18 mouse cellular contexts compared by ENCODE assay signal in the genomic region with DNA sequence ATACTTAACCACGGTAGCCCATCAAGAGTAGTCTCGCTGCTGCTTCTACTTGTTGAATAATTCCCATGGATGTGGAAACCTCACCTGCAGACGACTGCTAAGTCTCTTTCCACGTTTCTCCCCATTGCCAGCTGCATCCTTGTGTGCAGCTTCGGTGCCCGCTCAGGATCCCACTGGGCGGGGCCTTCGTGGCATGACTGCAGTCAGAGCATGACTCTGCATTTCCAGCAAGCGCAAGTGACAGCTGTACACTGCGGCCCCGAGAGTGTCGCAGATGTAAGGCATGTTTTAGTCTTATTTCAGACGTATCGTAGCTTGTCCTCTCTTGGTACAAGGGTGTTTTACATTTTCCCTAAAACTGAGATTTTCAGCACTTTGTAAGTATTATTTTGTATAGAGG.
DNase-seq lines count a peak whose midpoint lies in the region; ATAC-seq and TF ChIP-seq lines count a peak whose summit lies in the region.
"Had no signal": no experiment of that assay in that cellular context is flagged by ENCODE, and none has a peak within 500 bp of the region (broad histone marks: within the 10 kb centered on the region; RNA-seq: fewer than 3 reads in every experiment).

No protein-coding gene starts in this region.

- peak; percentile 19 to 28 for DNase-seq in cerebellum, postnatal 10 days
- DNase-seq in cerebellum, adult 11-12 months, result no peak
- peak; percentile 8 for DNase-seq in midbrain, postnatal 0 days (ENCODE audit: low spot score)
- no peak for DNase-seq in midbrain, embryonic 10.5 days (ENCODE audit: low spot score)
- DNase-seq in gastrocnemius, adult 18-20 months (ENCODE audit: low spot score), result peak; percentile 66
- DNase-seq in testis, postnatal 14 days (ENCODE audit: low spot score), result no peak
- DNase-seq in embryo, embryonic 11 days, result no peak
- DNase-seq: adrenal gland, postnatal 36 days; heart, postnatal 4 days; kidney, postnatal 14 days; layer of hippocampus, postnatal 36 days; lung, embryonic 14.5 days had no signal

- no peak overlapping the region for H3K4me3 ChIP-seq in midbrain, postnatal 0 days (ENCODE audit: low read depth, low read length)
- no peak overlapping the region for H3K4me3 ChIP-seq in midbrain, embryonic 10.5 days
- H3K4me3 ChIP-seq: heart, embryonic 10.5 days; limb, embryonic 13.5 days; megakaryocyte, embryonic 14.5 days had no signal

- ATAC-seq in midbrain, postnatal 0 days (ENCODE audit: low FRiP score), result no peak
- peak; percentile 98 for ATAC-seq in megakaryocyte progenitor cell, adult 5-6 weeks (replicated peaks; ENCODE audit: poor library complexity)
- ATAC-seq: forebrain, embryonic 16.5 days; inflammation-experienced regulatory T-cells, adult 6 months had no signal

- no peaks in the 10 kb centered on the region for H3K9me3 ChIP-seq in midbrain, postnatal 0 days (ENCODE audit: low read length)
- H3K9me3 ChIP-seq in midbrain, embryonic 10.5 days (replicated peaks), result no peaks in the 10 kb centered on the region
- H3K9me3 ChIP-seq: heart, embryonic 10.5 days; limb, embryonic 13.5 days had no signal

- no peak for TF ChIP-seq CTCF in midbrain, postnatal 0 days (IDR thresholded peaks at IDR 0.05)

- H3K36me3 ChIP-seq in midbrain, postnatal 0 days (ENCODE audit: insufficient read depth, low read length), result no peaks in the 10 kb centered on the region
- H3K36me3 ChIP-seq in midbrain, embryonic 10.5 days, result no peaks in the 10 kb centered on the region
- H3K36me3 ChIP-seq: heart, embryonic 10.5 days; limb, embryonic 13.5 days had no signal

- H3K4me1 ChIP-seq in midbrain, postnatal 0 days (ENCODE audit: insufficient read depth, low read length), result no peaks in the 10 kb centered on the region
- H3K4me1 ChIP-seq in midbrain, embryonic 10.5 days, result peaks cover 6% of the 10 kb centered on the region

- H3K9ac ChIP-seq in midbrain, postnatal 0 days (replicated peaks; ENCODE audit: low read length, poor library complexity, severe bottlenecking), result no peak overlapping the region
- H3K9ac ChIP-seq: limb, embryonic 13.5 days; lung, embryonic 14.5 days had no signal

- 78% methylated on average over 14 of the region's 14 CpGs for WGBS in midbrain, postnatal 0 days
- WGBS in midbrain, embryonic 10.5 days, result 88% methylated on average over 14 of the region's 14 CpGs

- H3K27ac ChIP-seq in midbrain, postnatal 0 days (ENCODE audit: low read depth, low read length), result no peak overlapping the region
- no peak overlapping the region for H3K27ac ChIP-seq in midbrain, embryonic 10.5 days (replicated peaks)
- H3K27ac ChIP-seq: heart, embryonic 10.5 days; limb, embryonic 13.5 days had no signal

- no peak overlapping the region for H3K4me2 ChIP-seq in midbrain, postnatal 0 days (ENCODE audit: low read depth, low read length, poor library complexity, severe bottlenecking)
- H3K4me2 ChIP-seq: limb, embryonic 13.5 days; lung, embryonic 14.5 days had no signal

- H3K27me3 ChIP-seq in midbrain, postnatal 0 days (ENCODE audit: insufficient read depth, low read length), result no peaks in the 10 kb centered on the region
- no peaks in the 10 kb centered on the region for H3K27me3 ChIP-seq in midbrain, embryonic 10.5 days (ENCODE audit: low read depth, poor library complexity, severe bottlenecking)

Comparison
In these comparisons a context has a peak if more than half of its experiments do, and no peak if none do; other contexts are left out.
1. DNase-seq: peak in cerebellum, postnatal 10 days (2 of 2), midbrain, postnatal 0 days (single experiment) and gastrocnemius, adult 18-20 months (single experiment); none in cerebellum, adult 11-12 months (single experiment), midbrain, embryonic 10.5 days (single experiment), testis, postnatal 14 days (single experiment) and embryo, embryonic 11 days (single experiment).